Mouse (Mus musculus): ENCODE data around the gene Tubb4b. TPM values are rescaled to one million over a fixed set of nuclear protein-coding genes. Genes with fewer than 3 reads are reported as not detected.

The Tubb4b gene
- polyA plus RNA-seq (2015; fragmentation: Nextera tagmentation; extraction: Ambion mirVana) = 462 and 502 TPM in 2 replicates

DNA sequence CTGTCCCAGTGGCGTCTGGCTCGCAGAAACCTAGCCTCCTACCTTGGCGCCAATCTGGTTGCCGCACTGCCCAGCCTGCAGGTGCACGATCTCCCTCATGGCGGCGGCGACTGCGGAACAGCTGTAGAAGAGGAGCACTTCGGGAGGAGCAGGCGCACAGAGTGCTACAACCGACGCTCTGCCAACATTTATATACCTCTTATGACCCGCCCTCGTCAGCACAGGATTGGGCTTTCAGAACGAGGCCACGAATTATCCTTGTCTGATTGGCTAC, at the start of gene Tubb4b:
Gene Tubb4b (minus strand): TSS at position 211 of the 274 bp plus-strand sequence.
- WGBS = 0% methylated on average over 17 of the region's 17 CpGs
- H3K4me2 ChIP-seq = peak within 1 kb of the TSS; percentile 94
- peak within 1 kb of the TSS; percentile 92 for H3K4me3 ChIP-seq (replicated peaks)
- H3K27ac ChIP-seq (replicated peaks) = peak within 1 kb of the TSS; percentile 99
- H3K9me3 ChIP-seq (replicated peaks) = no peaks in the 10 kb centered on the region
- no peak for ATAC-seq (ENCODE audit: low FRiP score)
- peaks cover 32% of the 10 kb centered on the region for H3K4me1 ChIP-seq
- peaks cover 5% of the 10 kb centered on the region; the same call in 1 of the 2 replicates for H3K36me3 ChIP-seq
- H3K9ac ChIP-seq (replicated peaks) = peak within 1 kb of the TSS; percentile 86
- no peaks in the 10 kb centered on the region for H3K27me3 ChIP-seq (replicated peaks)

GRCm38 (mm10) chr2:25273010-25273409, 48.5 kb upstream of the Tubb4b start:
- H3K4me1 ChIP-seq = peaks cover 43% of the 10 kb centered on the region
- no peak for ATAC-seq (ENCODE audit: low FRiP score)
- H3K9ac ChIP-seq (replicated peaks) = peak overlapping the region; percentile 86
- H3K27me3 ChIP-seq (replicated peaks) = no peaks in the 10 kb centered on the region
- WGBS = 37% methylated on average over 16 of the region's 16 CpGs
- H3K9me3 ChIP-seq (replicated peaks) = no peaks in the 10 kb centered on the region
- peak overlapping the region; percentile 88; the same call in 1 of the 2 replicates for H3K27ac ChIP-seq (replicated peaks)
- peak overlapping the region; percentile 92 for H3K4me3 ChIP-seq (replicated peaks)
- peaks cover 64% of the 10 kb centered on the region for H3K36me3 ChIP-seq
- peak overlapping the region; percentile 91 for H3K4me2 ChIP-seq

DNA sequence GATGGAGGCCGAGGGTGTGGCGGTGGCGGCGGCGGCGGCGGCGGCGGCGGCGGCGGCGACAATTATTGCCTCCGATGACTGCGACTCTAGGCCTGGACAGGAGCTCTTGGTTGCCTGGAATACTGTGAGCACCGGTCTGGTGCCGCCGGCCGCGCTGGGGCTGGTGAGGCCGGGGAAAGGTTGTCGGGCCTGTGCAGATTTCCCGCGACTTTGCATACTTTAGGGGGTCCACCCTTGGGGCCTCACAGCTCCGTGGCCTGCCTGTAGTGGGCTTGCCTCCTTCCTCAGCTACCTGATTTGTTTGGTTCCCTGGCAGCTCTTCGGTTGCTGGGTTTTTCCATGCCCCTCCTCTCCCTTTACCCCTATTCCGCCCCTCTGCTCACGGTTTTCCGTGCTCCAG, 48.0 kb upstream of the Tubb4b start:
- ATAC-seq (ENCODE audit: low FRiP score) = peak; percentile 62
- H3K27ac ChIP-seq (replicated peaks) = peak overlapping the region; percentile 88
- no peaks in the 10 kb centered on the region for H3K27me3 ChIP-seq (replicated peaks)
- H3K9me3 ChIP-seq (replicated peaks) = no peaks in the 10 kb centered on the region
- under 1% methylated on average over 29 of the region's 29 CpGs for WGBS
- peaks cover 48% of the 10 kb centered on the region for H3K4me1 ChIP-seq
- peaks cover 62% of the 10 kb centered on the region for H3K36me3 ChIP-seq
- H3K9ac ChIP-seq (replicated peaks) = peak overlapping the region; percentile 86
- peak overlapping the region; percentile 92 for H3K4me3 ChIP-seq (replicated peaks)
- peak overlapping the region; percentile 91 for H3K4me2 ChIP-seq

DNA sequence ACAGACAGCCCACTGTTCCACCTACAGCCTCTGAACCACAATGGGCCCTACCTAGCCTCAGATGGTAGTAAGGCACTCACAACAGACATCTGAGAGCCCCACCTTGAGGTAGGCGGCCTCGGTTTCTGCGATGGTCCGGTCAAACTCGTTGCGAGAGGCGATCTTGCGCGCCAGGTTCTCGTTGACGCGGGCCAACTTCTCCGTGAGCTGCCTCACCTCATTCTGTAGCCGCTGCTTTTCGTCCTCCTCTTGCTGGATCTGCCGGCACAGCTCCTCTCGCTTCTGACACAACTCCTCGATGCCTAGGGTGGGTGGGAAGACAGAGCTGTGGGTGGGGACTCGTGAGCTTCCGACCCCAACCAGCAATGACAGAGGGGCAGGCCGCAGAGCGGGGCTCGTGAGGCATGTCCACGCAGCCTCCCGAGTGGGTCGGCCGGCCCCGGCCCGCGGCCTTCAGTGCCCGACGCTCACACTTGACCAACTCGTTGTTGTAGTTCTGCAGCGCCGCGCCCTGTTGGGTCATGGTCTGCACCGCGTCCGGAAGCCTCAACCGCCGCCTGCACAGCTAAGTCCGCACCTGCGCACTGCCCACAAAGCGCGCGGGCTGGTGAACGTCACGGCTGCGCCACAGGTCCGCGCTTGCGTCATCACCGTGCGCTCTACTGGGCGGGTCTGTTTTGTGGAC, 47.5 kb upstream of the Tubb4b start, which contains the start of the genes Ssna1 and Anapc2:
Gene Ssna1 (minus strand): TSS at position 612 of the 685 bp plus-strand sequence.
Gene Anapc2 (plus strand): TSS at position 652 of the 685 bp plus-strand sequence.
- peak; percentile 96 for ATAC-seq (ENCODE audit: low FRiP score)
- H3K4me3 ChIP-seq (replicated peaks) = peak within 1 kb of the TSS; percentile 92
- H3K4me1 ChIP-seq = peaks cover 54% of the 10 kb centered on the region
- H3K27me3 ChIP-seq (replicated peaks) = no peaks in the 10 kb centered on the region
- peak within 1 kb of the TSS; percentile 91 for H3K4me2 ChIP-seq
- H3K36me3 ChIP-seq = peaks cover 56% of the 10 kb centered on the region
- H3K27ac ChIP-seq (replicated peaks) = peak within 1 kb of the TSS; percentile 88
- H3K9me3 ChIP-seq (replicated peaks) = no peaks in the 10 kb centered on the region
- under 1% methylated on average over 55 of the region's 55 CpGs for WGBS
- peak within 1 kb of the TSS; percentile 86 for H3K9ac ChIP-seq (replicated peaks)

DNA sequence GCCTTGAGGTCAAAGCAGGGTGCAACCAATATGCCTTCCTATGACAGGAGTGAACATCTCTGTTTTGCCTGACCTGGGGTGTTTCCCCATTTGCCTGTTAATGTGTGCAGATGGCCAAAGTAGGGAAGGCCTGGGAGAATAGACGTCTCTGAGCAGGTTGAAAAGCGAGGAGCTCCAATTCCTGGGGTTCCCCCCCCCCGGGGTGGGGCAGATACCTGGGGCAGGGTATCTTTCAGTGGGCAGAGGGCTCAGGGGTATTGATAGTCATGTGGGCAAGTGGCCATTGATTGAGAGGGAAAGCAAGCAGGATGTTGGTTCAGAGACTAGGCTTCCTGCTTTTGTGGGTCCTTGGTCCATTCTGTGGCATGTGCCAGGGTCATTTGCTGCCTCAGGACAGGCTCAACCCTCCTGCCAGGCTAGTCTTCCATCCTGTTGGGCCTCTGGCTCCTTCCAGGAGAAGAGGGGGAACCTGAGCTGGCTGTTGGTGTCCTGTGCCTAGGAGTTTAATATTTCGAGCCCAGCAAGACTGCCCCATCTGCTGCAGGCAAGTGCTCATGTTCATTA, 43.3 kb upstream of the Tubb4b start:
- 71% methylated on average over 4 of the region's 4 CpGs for WGBS
- Histone ChIP-seq H3K9ac (replicated peaks) (no peak overlapping the region), H3K4me2 (0 out of 2 replicates have a peak overlapping the region, but pooled peaks have one; percentile 100), H3K27me3 (replicated peaks) (no peaks in the 10 kb centered on the region), H3K4me1 (peaks cover 70% of the 10 kb centered on the region), H3K9me3 (replicated peaks) (no peaks in the 10 kb centered on the region), H3K27ac (replicated peaks) (no peak overlapping the region), H3K36me3 (peaks cover 21% of the 10 kb centered on the region), H3K4me3 (replicated peaks) (no peak overlapping the region)
- no peak for ATAC-seq (ENCODE audit: low FRiP score)

GRCm38 (mm10) chr2:25267241-25267640, 42.7 kb upstream of the Tubb4b start:
- H3K4me1 ChIP-seq = peaks cover 69% of the 10 kb centered on the region
- peaks cover 21% of the 10 kb centered on the region for H3K36me3 ChIP-seq
- peak overlapping the region; percentile 41; the same call in 1 of the 2 replicates for H3K9ac ChIP-seq (replicated peaks)
- no peak overlapping the region for H3K4me3 ChIP-seq (replicated peaks)
- peak overlapping the region; percentile 67; the same call in 1 of the 2 replicates for H3K27ac ChIP-seq (replicated peaks)
- H3K4me2 ChIP-seq = peak overlapping the region; percentile 100; the same call in 1 of the 2 replicates
- no peak for ATAC-seq (ENCODE audit: low FRiP score)
- no peaks in the 10 kb centered on the region for H3K27me3 ChIP-seq (replicated peaks)
- H3K9me3 ChIP-seq (replicated peaks) = no peaks in the 10 kb centered on the region

DNA sequence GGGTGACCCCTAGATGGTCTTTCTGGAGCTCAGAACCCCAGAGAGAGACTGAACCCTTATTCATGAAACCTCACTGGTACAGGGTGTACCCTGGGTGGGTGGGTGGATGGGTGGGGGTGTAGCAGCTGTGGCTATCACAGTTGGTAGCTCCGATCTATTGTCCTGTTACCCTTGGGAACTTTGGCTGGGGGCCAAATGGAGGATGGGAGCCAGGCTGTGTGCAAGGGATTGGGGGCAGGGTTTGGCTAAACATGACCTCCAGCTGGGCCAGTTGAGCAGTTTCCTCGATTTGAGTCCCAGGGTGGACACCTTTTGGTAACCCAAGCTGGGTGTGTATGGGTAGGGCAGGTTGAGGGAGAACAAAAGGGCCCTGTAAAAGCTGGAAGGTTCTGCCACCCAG, 42.2 kb upstream of the Tubb4b start:
- H3K4me3 ChIP-seq (replicated peaks) = 0 out of 2 replicates have a peak overlapping the region, but pooled peaks have one; percentile 17
- H3K9ac ChIP-seq (replicated peaks) = peak overlapping the region; percentile 41
- H3K36me3 ChIP-seq = peaks cover 21% of the 10 kb centered on the region
- H3K4me1 ChIP-seq = peaks cover 72% of the 10 kb centered on the region
- H3K27ac ChIP-seq (replicated peaks) = peak overlapping the region; percentile 67
- H3K9me3 ChIP-seq (replicated peaks) = no peaks in the 10 kb centered on the region
- WGBS = 33% methylated on average over 2 of the region's 2 CpGs
- H3K27me3 ChIP-seq (replicated peaks) = no peaks in the 10 kb centered on the region
- ATAC-seq (ENCODE audit: low FRiP score) = no peak
- peak overlapping the region; percentile 100 for H3K4me2 ChIP-seq

GRCm38 (mm10) chr2:25265897-25266656, 41.6 kb upstream of the Tubb4b start:
- H3K4me3 ChIP-seq (replicated peaks) = peak overlapping the region; percentile 17
- peaks cover 68% of the 10 kb centered on the region for H3K4me1 ChIP-seq
- H3K9me3 ChIP-seq (replicated peaks) = no peaks in the 10 kb centered on the region
- 51% methylated on average over 6 of the region's 6 CpGs for WGBS
- H3K4me2 ChIP-seq = peak overlapping the region; percentile 100
- peaks cover 21% of the 10 kb centered on the region for H3K36me3 ChIP-seq
- no peak for ATAC-seq (ENCODE audit: low FRiP score)
- H3K9ac ChIP-seq (replicated peaks) = peak overlapping the region; percentile 41
- H3K27ac ChIP-seq (replicated peaks) = peak overlapping the region; percentile 67
- H3K27me3 ChIP-seq (replicated peaks) = no peaks in the 10 kb centered on the region

DNA sequence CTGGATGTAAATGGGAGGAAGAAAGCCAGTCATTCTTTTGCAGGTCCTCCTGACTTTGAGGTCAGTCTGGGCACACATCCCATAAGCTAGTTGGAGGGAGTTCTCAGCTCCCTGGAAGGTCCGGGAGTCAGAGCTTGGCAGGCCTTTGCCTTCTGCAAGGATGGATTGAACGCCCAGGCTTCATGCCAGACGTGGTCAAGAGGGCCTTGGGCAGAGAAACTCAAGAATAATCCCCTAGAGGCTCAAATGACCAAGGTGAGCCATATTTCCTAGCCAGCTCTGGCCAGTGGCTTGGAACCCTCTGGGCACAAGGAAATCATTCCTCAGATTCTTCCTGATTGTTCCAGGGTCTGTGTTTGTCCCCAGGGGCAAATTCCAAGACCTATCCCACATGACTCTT, 40.3 kb upstream of the Tubb4b start:
- peak overlapping the region; percentile 41; the same call in 1 of the 2 replicates for H3K9ac ChIP-seq (replicated peaks)
- no peak overlapping the region for H3K27ac ChIP-seq (replicated peaks)
- peaks cover 16% of the 10 kb centered on the region for H3K36me3 ChIP-seq
- peak overlapping the region; percentile 85 for H3K4me3 ChIP-seq (replicated peaks)
- H3K4me1 ChIP-seq = peaks cover 61% of the 10 kb centered on the region
- WGBS = 64% methylated on average over 3 of the region's 3 CpGs
- no peaks in the 10 kb centered on the region for H3K9me3 ChIP-seq (replicated peaks)
- no peak for ATAC-seq (ENCODE audit: low FRiP score)
- H3K4me2 ChIP-seq = peak overlapping the region; percentile 100
- no peaks in the 10 kb centered on the region for H3K27me3 ChIP-seq (replicated peaks)

- Histone ChIP-seq H3K9ac (replicated peaks) (peak overlapping the region; percentile 78; the same call in 1 of the 2 replicates), H3K4me2 (peak overlapping the region; percentile 100), H3K9me3 (replicated peaks) (no peaks in the 10 kb centered on the region), H3K4me1 (peaks cover 61% of the 10 kb centered on the region), H3K4me3 (replicated peaks) (peak overlapping the region; percentile 85), H3K27ac (replicated peaks) (no peak overlapping the region), H3K36me3 (peaks cover 10% of the 10 kb centered on the region), H3K27me3 (replicated peaks) (no peaks in the 10 kb centered on the region)
- WGBS = 73% methylated on average over 5 of the region's 5 CpGs
- ATAC-seq (ENCODE audit: low FRiP score) = no peak
Observed at GRCm38 (mm10) chr2:25264286-25264660, 39.8 kb upstream of the Tubb4b start.

- WGBS = 12% methylated on average over 12 of the region's 12 CpGs
- H3K9me3 ChIP-seq (replicated peaks) = no peaks in the 10 kb centered on the region
- peak overlapping the region; percentile 78 for H3K9ac ChIP-seq (replicated peaks)
- no peak overlapping the region for H3K27ac ChIP-seq (replicated peaks)
- H3K36me3 ChIP-seq = 0 out of 2 replicates have a peak, but pooled peaks cover 5% of the 10 kb centered on the region
- peaks cover 61% of the 10 kb centered on the region for H3K4me1 ChIP-seq
- ATAC-seq (ENCODE audit: low FRiP score) = no peak
- peak overlapping the region; percentile 85 for H3K4me3 ChIP-seq (replicated peaks)
- H3K27me3 ChIP-seq (replicated peaks) = no peaks in the 10 kb centered on the region
- peak overlapping the region; percentile 100 for H3K4me2 ChIP-seq
Observed at GRCm38 (mm10) chr2:25263623-25264285, 39.3 kb upstream of the Tubb4b start.

All from neural tube, embryonic 15.5 days (tissue).